Mouse (Mus musculus) B cell, adult 2 months (primary cell): ENCODE data around the gene Frmd4a.
"Not testable (repeated sequence)": the region's sequence is repeated elsewhere in the genome, so short reads cannot be mapped to it uniquely, and the experiment has no call there.

Source experiments
- DNase-seq, 2 experiments: peaks; one replicate each; pipeline ENCODE4 v3.0.0; 2022

The Frmd4a gene

DNA sequence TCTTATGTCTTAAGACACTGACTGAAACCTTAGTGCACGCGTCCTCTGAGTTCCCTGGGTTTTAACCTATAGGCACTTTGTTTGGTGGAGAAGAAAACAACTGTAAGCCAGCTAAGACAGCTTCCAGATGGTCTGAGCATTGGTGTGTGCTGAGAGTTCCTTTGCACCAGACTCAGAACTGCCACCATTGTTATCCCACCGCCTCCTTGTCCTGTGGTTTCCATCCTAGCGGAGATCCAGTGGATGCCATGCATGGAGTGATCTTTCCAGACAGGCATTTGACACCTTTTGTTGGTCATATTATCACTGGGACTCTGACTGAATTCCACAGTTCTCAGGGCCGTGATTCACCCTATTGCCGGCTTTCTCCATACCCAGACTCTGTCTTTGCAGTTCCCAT lies 205.8 kb downstream of the Frmd4a start:
- no peak for DNase-seq

DNA sequence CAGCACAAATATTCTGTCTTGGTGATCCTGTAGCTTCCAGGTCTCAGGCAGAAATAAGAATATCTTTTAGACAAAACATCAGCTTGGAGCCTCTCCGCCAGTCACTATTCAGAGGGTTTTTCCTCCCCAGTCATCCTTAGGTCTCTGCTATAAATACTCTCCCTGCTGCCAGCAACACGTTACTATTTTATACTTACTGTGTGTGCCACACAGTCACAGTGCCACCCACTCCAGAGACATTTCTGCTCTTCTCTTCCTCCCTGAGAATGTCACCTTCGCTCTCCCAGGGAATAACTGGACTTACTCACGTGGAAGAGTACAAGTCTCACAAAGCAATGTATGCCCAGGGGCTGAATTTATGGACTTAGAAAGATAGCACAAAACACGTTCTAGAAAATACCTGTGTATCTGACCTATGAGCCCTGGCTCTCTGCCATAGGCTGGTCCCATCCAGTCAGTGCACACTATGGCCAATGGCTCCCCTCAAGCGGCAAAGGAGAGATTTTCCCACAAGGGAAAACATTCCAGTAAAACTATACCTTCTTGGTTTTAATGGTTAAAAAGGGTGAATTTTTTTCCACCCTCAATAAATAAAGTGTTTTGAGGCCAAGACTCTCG lies 209.5 kb downstream of the Frmd4a start:
- DNase-seq = no peak

- DNase-seq = no peak
Observed at GRCm38 (mm10) chr2:4227563-4227962, 210.0 kb downstream of the Frmd4a start.

DNA sequence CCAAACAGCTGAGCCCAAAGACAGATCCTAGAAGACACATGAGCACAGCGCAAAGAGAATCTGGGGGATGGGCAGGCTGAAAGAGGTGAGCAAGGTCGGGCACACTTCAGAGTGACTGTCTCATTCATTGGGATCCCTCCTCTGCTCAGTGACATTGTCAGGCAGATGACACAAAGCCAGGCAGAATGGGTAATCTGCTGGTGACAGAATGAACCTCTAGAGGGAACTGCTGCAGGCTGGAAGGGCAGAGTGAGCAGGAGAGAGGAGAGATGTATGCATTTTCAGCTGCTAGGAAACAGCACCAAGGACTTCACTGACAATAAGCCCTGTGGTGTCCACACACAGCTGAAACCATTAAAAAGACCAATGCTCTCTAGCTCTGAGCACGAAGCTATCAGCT lies 211.0 kb downstream of the Frmd4a start:
- no peak for DNase-seq

DNA sequence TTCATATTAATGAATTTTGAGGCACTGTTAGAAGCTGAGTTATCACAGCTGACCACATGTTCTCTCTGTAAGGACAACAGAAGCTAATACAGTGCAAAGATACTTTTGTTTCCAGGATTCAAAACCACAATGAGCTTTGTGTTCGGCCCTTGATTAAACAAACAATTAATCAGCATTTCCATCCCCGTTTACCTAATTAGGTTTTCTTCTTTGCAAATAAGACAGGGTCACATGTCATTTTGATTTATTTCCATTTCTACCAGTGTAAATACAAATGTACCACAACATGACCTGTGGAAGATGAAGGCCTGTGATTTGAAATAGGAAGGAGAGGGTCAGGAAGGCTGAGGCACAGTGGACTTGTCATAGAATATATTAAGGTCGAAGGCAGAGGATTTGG lies 214.8 kb downstream of the Frmd4a start:
- no peak for DNase-seq

GRCm38 (mm10) chr2:4232761-4233322 lies 215.3 kb downstream of the Frmd4a start:
- DNase-seq = no peak

DNA sequence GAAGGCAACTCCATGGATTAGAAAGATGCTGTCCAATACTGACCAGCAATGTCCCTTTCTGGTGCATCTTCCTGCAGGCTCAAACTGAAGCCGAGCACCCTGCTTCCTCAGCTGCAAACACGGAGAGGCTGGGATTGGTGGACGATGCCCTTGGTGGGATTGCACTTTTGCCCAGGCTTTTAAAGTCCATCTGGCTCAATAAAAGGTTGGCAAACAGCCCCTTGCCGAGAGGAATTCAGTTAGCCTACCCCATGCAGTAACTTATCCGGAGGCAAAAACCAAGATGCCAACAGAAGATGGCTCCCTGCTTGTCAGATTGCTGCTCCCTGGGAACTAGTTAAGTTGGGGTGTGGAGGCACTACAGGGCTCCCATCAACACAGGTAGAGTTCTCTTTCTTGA lies 220.2 kb downstream of the Frmd4a start:
- no peak for DNase-seq

- DNase-seq = no peak
Observed at GRCm38 (mm10) chr2:4249723-4250122, 232.2 kb downstream of the Frmd4a start.

GRCm38 (mm10) chr2:4252541-4253291 lies 235.2 kb downstream of the Frmd4a start:
- no peak for DNase-seq

- DNase-seq = no peak
Observed at GRCm38 (mm10) chr2:4253348-4253747, 235.8 kb downstream of the Frmd4a start.

- DNase-seq = no peak
Observed at GRCm38 (mm10) chr2:4254083-4254482, 236.6 kb downstream of the Frmd4a start.

- DNase-seq = no peak
Observed at GRCm38 (mm10) chr2:4256242-4256641, 238.7 kb downstream of the Frmd4a start.

GRCm38 (mm10) chr2:4257604-4258003 lies 240.1 kb downstream of the Frmd4a start:
- DNase-seq = no peak

- DNase-seq = not testable (repeated sequence)
Observed at GRCm38 (mm10) chr2:4258803-4259202, 241.3 kb downstream of the Frmd4a start.

DNA sequence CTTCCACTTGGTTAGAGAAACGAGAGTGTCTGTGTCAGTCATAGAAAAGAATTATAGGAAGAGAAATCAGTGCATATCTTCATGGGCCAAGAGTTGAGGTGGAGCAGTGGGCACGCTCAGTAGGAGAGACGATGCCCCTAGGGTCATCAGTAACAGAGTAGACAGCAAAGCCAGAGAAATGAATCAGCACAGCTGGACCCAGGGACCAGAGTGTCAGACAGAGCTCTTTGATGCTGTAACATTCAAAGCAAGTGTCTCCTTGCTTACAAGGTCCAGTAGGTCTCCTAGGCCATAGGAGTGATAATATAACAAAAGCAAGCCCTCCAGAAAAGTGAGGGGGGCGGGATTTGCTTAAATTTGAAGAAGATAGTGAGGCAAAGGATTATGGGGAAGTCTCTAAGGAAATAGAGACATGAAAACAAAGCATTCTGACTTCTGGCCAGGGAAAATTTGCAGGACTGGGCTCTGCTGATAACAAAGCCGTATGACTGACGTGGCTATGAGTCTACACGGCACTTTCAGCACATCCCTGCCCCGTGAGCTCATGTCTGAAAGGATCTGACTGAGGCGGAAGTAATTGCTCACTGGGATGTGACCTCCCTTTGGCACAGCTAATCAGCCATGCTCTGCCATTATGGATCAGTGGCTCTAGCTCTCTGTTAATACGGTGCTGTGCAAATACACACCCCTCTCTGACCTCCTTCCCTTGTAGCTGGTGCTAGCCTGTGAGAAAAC lies 243.0 kb downstream of the Frmd4a start:
- no peak for DNase-seq

GRCm38 (mm10) chr2:4262667-4263066 lies 245.2 kb downstream of the Frmd4a start:
- DNase-seq = no peak

GRCm38 (mm10) chr2:4267377-4267776 lies 249.9 kb downstream of the Frmd4a start:
- no peak for DNase-seq

DNA sequence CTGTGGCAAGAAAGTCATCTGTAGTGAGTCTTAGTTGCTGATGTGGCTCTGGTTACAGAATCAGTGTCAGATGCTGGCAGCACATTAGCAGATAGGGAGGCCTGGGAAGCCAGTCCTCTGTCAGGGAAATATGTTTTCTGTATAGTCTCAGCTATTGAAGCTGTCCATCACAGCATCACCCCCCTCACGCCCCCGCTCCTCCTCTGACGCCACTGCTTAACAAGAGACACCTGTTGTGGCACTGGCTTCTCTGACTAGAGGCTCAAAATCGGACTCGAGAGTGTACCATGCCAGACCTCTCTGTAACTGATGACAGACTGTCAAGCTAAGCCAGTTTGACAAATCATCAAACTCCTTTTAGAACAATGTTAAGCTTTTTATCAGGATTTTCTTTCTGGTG lies 265.3 kb downstream of the Frmd4a start:
- no peak for DNase-seq

DNA sequence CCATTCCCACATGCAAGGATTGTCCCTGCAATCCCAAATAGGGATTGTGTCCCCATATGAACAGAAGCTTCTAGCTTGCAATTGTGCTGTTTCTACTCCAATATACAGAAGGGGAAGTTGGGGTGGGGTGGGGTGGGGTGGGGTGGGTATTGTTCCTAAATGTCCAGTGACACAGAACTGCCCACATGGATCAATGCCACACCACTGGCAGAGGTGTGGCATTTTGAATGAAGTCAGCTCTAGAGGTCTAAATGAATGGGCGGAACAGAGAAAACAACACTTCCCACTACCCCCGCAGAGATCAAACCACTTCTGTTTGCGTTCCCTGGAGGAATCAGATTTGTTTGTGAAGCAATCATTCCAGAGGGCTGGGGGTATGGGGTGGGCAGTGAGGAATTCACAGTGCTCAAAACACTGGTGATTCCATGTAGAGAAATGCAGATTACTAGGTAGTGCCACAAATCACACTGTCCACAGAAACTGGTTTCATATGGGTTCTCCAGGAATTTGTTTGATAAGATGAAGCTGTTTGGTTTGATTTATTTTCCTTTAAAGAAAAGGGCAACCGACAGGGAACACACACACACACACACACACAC lies 268.3 kb downstream of the Frmd4a start:
- DNase-seq = no peak

DNA sequence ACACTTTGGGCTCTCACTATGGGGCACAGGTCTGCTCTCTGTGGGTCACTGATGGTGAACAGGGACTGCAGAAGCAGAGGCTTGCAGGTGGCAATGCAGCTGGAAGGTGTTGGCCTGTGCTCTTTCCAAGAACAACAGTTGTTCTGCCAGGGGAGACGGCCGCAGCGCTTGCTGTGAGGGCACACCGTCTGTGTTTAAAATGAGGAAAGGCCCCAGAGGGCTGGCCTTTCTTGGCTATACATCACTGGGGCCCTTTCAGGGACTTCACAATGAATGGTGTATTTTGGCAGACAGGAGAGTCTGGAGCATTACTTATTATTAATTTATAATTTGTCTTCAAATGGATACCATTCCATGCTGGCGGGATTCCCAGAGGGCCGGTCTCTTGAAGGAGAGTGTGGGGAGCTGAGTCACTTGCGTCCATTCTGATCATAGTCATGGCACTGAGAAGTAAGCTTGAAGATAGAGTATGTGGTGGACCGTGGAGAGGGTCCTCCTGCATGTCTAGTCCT lies 268.9 kb downstream of the Frmd4a start:
- no peak for DNase-seq

GRCm38 (mm10) chr2:4290475-4290874 lies 273.0 kb downstream of the Frmd4a start:
- DNase-seq = no peak

DNA sequence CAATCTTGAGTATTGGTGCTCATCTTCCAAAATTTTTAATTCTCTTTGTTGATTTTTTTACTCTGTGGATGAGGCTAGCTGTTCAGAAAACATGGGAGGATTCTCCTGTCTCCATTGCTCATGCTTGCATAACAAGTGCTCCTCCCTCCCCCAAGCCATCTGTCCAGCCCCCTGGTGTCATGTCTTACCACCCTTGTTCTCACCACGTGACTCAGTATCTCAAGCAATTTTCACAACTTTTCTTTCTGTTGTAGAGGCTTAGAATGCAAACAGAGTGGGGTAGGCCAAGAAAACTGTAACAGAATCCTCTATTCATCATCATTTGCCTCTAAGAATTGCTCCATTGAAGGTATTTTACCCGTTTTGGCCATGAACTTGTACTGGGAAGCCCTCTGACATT lies 273.6 kb downstream of the Frmd4a start:
- no peak for DNase-seq

DNA sequence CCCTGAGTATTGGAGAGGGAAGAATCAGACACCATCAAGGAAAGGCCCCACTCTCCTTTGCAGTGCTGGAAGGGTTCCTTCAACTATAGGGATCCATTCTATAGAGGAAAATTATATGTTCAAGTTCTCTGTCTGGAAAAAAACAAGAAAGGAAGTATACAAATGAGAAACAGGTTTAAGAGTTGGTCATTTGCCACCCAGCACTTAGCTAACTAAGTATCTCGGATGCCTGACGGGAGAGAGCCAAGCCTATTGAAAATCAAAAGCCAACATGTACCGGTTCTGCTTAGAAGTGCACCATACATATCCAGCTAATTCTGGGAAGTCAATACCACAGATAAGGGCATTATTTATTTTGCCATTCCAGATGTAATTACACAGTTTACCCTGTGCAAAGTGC lies 274.2 kb downstream of the Frmd4a start:
- DNase-seq = no peak
